Mouse (Mus musculus): ENCODE data around the gene Zfp609. TPM values are rescaled to one million over a fixed set of nuclear protein-coding genes. Genes with fewer than 3 reads are reported as not detected.
A peak's percentile ranks its signal among the peaks of the same experiment; 100 is the strongest.

Gene Zfp609
- polyA plus RNA-seq, 1 experiment from 2014 or later, result 6.4 TPM

GRCm38 (mm10) chr9:65746479-65746878 lies 80.9 kb downstream of the Zfp609 start:
- 76% methylated on average over 2 of the region's 2 CpGs for WGBS
- Histone ChIP-seq H3K4me2 (ENCODE audit: low read depth, low read length) (no peak overlapping the region), H3K4me1 (ENCODE audit: control insufficient read depth, insufficient read depth, low read length) (peaks cover 17% of the 10 kb centered on the region), H3K9ac (ENCODE audit: low read depth, low read length) (no peak overlapping the region), H3K27ac (replicated peaks; ENCODE audit: low read depth, low read length) (no peak overlapping the region), H3K4me3 (ENCODE audit: low read depth, low read length) (no peak overlapping the region), H3K36me3 (ENCODE audit: control insufficient read depth, insufficient read depth, low read length) (no peaks in the 10 kb centered on the region), H3K9me3 (ENCODE audit: control insufficient read depth, low read length) (no peaks in the 10 kb centered on the region), H3K27me3 (replicated peaks; ENCODE audit: control insufficient read depth, insufficient read depth, low read length) (no peaks in the 10 kb centered on the region)
- no peak for ATAC-seq (ENCODE audit: low read depth)
- DNase-seq (ENCODE audit: low spot score), result no peak

- H3K4me3 ChIP-seq (ENCODE audit: low read depth, low read length), result no peak overlapping the region
- DNase-seq (ENCODE audit: low spot score) (peak; percentile 29), ATAC-seq (ENCODE audit: low read depth) (no peak)
- no peak overlapping the region for H3K9ac ChIP-seq (ENCODE audit: low read depth, low read length)
- H3K9me3 ChIP-seq (ENCODE audit: control insufficient read depth, low read length), result no peaks in the 10 kb centered on the region
- no peaks in the 10 kb centered on the region for H3K27me3 ChIP-seq (replicated peaks; ENCODE audit: control insufficient read depth, insufficient read depth, low read length)
- H3K4me1 ChIP-seq (ENCODE audit: control insufficient read depth, insufficient read depth, low read length), result peaks cover 17% of the 10 kb centered on the region
- no peaks in the 10 kb centered on the region for H3K36me3 ChIP-seq (ENCODE audit: control insufficient read depth, insufficient read depth, low read length)
- no peak overlapping the region for H3K27ac ChIP-seq (replicated peaks; ENCODE audit: low read depth, low read length)
- no peak overlapping the region for H3K4me2 ChIP-seq (ENCODE audit: low read depth, low read length)
- 58% methylated on average over 5 of the region's 5 CpGs for WGBS
Observed at GRCm38 (mm10) chr9:65745456-65745855, 81.9 kb downstream of the Zfp609 start.

GRCm38 (mm10) chr9:65744171-65745082 lies 82.9 kb downstream of the Zfp609 start:
- 52% methylated on average over 4 of the region's 4 CpGs for WGBS
- no peak overlapping the region for H3K4me3 ChIP-seq (ENCODE audit: low read depth, low read length)
- H3K9ac ChIP-seq (ENCODE audit: low read depth, low read length), result 0 out of 2 replicates have a peak overlapping the region, but pooled peaks have one; percentile 10
- peak overlapping the region; percentile 65 for H3K27ac ChIP-seq (replicated peaks; ENCODE audit: low read depth, low read length)
- no peaks in the 10 kb centered on the region for H3K9me3 ChIP-seq (ENCODE audit: control insufficient read depth, low read length)
- ATAC-seq (ENCODE audit: low read depth) (peak; percentile 93), DNase-seq (ENCODE audit: low spot score) (peak; percentile 84)
- no peaks in the 10 kb centered on the region for H3K36me3 ChIP-seq (ENCODE audit: control insufficient read depth, insufficient read depth, low read length)
- H3K27me3 ChIP-seq (replicated peaks; ENCODE audit: control insufficient read depth, insufficient read depth, low read length), result no peaks in the 10 kb centered on the region
- peaks cover 17% of the 10 kb centered on the region for H3K4me1 ChIP-seq (ENCODE audit: control insufficient read depth, insufficient read depth, low read length)
- no peak overlapping the region for H3K4me2 ChIP-seq (ENCODE audit: low read depth, low read length)

GRCm38 (mm10) chr9:65743809-65744170 lies 83.6 kb downstream of the Zfp609 start:
- DNase-seq (ENCODE audit: low spot score) (no peak), ATAC-seq (ENCODE audit: low read depth) (no peak)
- 0 out of 2 replicates have a peak overlapping the region, but pooled peaks have one; percentile 65 for H3K27ac ChIP-seq (replicated peaks; ENCODE audit: low read depth, low read length)
- H3K4me3 ChIP-seq (ENCODE audit: low read depth, low read length), result no peak overlapping the region
- no peaks in the 10 kb centered on the region for H3K36me3 ChIP-seq (ENCODE audit: control insufficient read depth, insufficient read depth, low read length)
- no peak overlapping the region for H3K9ac ChIP-seq (ENCODE audit: low read depth, low read length)
- H3K4me1 ChIP-seq (ENCODE audit: control insufficient read depth, insufficient read depth, low read length), result peaks cover 17% of the 10 kb centered on the region
- no peaks in the 10 kb centered on the region for H3K27me3 ChIP-seq (replicated peaks; ENCODE audit: control insufficient read depth, insufficient read depth, low read length)
- no peaks in the 10 kb centered on the region for H3K9me3 ChIP-seq (ENCODE audit: control insufficient read depth, low read length)
- H3K4me2 ChIP-seq (ENCODE audit: low read depth, low read length), result no peak overlapping the region

GRCm38 (mm10) chr9:65743322-65743721 lies 84.0 kb downstream of the Zfp609 start:
- no peaks in the 10 kb centered on the region for H3K36me3 ChIP-seq (ENCODE audit: control insufficient read depth, insufficient read depth, low read length)
- no peak overlapping the region for H3K27ac ChIP-seq (replicated peaks; ENCODE audit: low read depth, low read length)
- DNase-seq (ENCODE audit: low spot score) (no peak), ATAC-seq (ENCODE audit: low read depth) (no peak)
- no peak overlapping the region for H3K9ac ChIP-seq (ENCODE audit: low read depth, low read length)
- H3K27me3 ChIP-seq (replicated peaks; ENCODE audit: control insufficient read depth, insufficient read depth, low read length), result no peaks in the 10 kb centered on the region
- no peak overlapping the region for H3K4me3 ChIP-seq (ENCODE audit: low read depth, low read length)
- no peak overlapping the region for H3K4me2 ChIP-seq (ENCODE audit: low read depth, low read length)
- H3K4me1 ChIP-seq (ENCODE audit: control insufficient read depth, insufficient read depth, low read length), result peaks cover 17% of the 10 kb centered on the region
- H3K9me3 ChIP-seq (ENCODE audit: control insufficient read depth, low read length), result no peaks in the 10 kb centered on the region

- 89% methylated on average over 3 of the region's 3 CpGs for WGBS
- H3K27ac ChIP-seq (replicated peaks; ENCODE audit: low read depth, low read length), result no peak overlapping the region
- no peaks in the 10 kb centered on the region for H3K9me3 ChIP-seq (ENCODE audit: control insufficient read depth, low read length)
- no peak for ATAC-seq (ENCODE audit: low read depth)
- H3K4me2 ChIP-seq (ENCODE audit: low read depth, low read length), result no peak overlapping the region
- H3K36me3 ChIP-seq (ENCODE audit: control insufficient read depth, insufficient read depth, low read length), result no peaks in the 10 kb centered on the region
- no peaks in the 10 kb centered on the region for H3K27me3 ChIP-seq (replicated peaks; ENCODE audit: control insufficient read depth, insufficient read depth, low read length)
- H3K9ac ChIP-seq (ENCODE audit: low read depth, low read length), result no peak overlapping the region
- no peak overlapping the region for H3K4me3 ChIP-seq (ENCODE audit: low read depth, low read length)
- no peak for DNase-seq (ENCODE audit: low spot score)
- peaks cover 17% of the 10 kb centered on the region for H3K4me1 ChIP-seq (ENCODE audit: control insufficient read depth, insufficient read depth, low read length)
Observed at GRCm38 (mm10) chr9:65742777-65743176, 84.6 kb downstream of the Zfp609 start.

- H3K9ac ChIP-seq (ENCODE audit: low read depth, low read length), result no peak overlapping the region
- no peaks in the 10 kb centered on the region for H3K36me3 ChIP-seq (ENCODE audit: control insufficient read depth, insufficient read depth, low read length)
- no peaks in the 10 kb centered on the region for H3K27me3 ChIP-seq (replicated peaks; ENCODE audit: control insufficient read depth, insufficient read depth, low read length)
- whole genome bisulfite sequencing, result 90% methylated on average over 14 of the region's 14 CpGs
- no peaks in the 10 kb centered on the region for H3K9me3 ChIP-seq (ENCODE audit: control insufficient read depth, low read length)
- no peak for ATAC-seq (ENCODE audit: low read depth)
- no peak overlapping the region for H3K4me2 ChIP-seq (ENCODE audit: low read depth, low read length)
- H3K4me1 ChIP-seq (ENCODE audit: control insufficient read depth, insufficient read depth, low read length), result peaks cover 17% of the 10 kb centered on the region
- DNase-seq (ENCODE audit: low spot score), result no peak
- no peak overlapping the region for H3K4me3 ChIP-seq (ENCODE audit: low read depth, low read length)
- no peak overlapping the region; the same call in 1 of the 2 replicates for H3K27ac ChIP-seq (replicated peaks; ENCODE audit: low read depth, low read length)
Observed at GRCm38 (mm10) chr9:65741066-65741852, 86.1 kb downstream of the Zfp609 start.

GRCm38 (mm10) chr9:65734931-65735330 lies 92.4 kb downstream of the Zfp609 start:
- H3K9ac ChIP-seq (ENCODE audit: low read depth, low read length), result no peak overlapping the region
- no peaks in the 10 kb centered on the region for H3K27me3 ChIP-seq (replicated peaks; ENCODE audit: control insufficient read depth, insufficient read depth, low read length)
- no peaks in the 10 kb centered on the region for H3K4me1 ChIP-seq (ENCODE audit: control insufficient read depth, insufficient read depth, low read length)
- H3K4me2 ChIP-seq (ENCODE audit: low read depth, low read length), result no peak overlapping the region
- ATAC-seq (ENCODE audit: low read depth) (no peak), DNase-seq (ENCODE audit: low spot score) (no peak)
- 0 out of 2 replicates have a peak, but pooled peaks cover 3% of the 10 kb centered on the region for H3K36me3 ChIP-seq (ENCODE audit: control insufficient read depth, insufficient read depth, low read length)
- no peaks in the 10 kb centered on the region for H3K9me3 ChIP-seq (ENCODE audit: control insufficient read depth, low read length)
- H3K4me3 ChIP-seq (ENCODE audit: low read depth, low read length), result no peak overlapping the region
- 91% methylated on average over 3 of the region's 3 CpGs for WGBS
- H3K27ac ChIP-seq (replicated peaks; ENCODE audit: low read depth, low read length), result no peak overlapping the region
